Mouse (Mus musculus) 3134 (cell line): ENCODE data around the gene a.
"Not testable (repeated sequence)": the region's sequence is repeated elsewhere in the genome, so short reads cannot be mapped to it uniquely, and the experiment has no call there.

Source experiments
- DNase-seq: peaks from one replicate; pipeline ENCODE4 v3.0.0-alpha.2; 2011; ENCODE audit warnings: low spot score; ENCODE audit not compliant: insufficient read length; ENCODE audit errors: extremely low read depth

a gene

DNA sequence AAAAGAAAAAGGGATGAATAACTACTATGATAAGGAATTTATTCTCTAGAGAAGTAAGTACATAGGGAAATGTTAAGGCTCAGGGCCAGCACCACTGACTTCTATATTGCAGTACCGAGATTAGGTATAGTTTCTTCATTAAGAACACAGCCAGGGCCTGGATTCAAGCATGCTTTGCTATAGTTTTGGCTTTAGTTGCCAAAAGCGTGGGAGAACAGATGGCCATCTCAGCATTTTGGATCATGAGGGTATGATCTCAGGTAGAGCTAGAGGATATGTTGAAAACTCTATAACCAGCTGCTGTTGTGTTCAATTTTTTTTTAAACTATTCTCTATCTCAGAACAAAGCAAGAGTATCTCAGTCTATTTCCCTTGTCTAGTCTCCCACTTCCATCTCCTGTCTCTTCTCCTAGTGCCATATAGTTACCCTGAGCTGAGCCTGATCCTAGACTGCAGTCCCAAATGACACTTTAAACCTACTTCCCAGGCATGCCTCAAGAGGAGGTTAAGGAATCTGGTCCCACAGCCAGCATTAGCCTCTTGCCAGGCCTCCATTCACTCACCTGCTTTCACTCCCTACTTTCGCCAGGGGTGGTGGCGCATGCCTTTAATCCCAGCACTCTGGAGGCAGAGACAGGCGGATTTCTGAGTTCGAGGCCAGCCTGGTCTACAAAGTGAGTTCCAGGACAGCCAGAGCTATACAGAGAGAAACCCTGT, 43.1 kb downstream of the a start:
- DNase-seq: no peak

- no peak for DNase-seq
Measured at GRCm38 (mm10) chr2:154836537-154836936, 45.3 kb downstream of the a start.

GRCm38 (mm10) chr2:154848086-154848485, 56.9 kb downstream of the a start:
- no peak for DNase-seq

DNA sequence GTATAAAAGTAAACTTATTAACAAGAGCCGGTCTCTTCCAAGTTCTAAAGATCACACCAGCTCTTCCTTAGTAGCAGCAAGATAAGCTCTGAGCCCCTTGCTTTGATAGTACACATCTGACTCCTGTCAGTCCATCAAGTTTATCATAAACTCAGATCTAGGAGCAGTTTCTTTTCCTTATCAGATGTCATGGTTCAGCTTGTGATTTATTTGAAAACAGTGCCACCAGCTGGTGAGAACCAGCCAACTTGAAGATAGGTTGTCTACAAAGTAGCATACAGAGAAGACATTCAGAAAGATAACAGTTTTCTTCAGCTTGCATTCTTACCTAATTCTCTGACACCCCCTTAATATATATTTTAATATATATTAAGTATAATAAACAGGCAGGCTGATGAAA, 64.2 kb downstream of the a start:
- DNase-seq: no peak

GRCm38 (mm10) chr2:154863672-154864071, 72.5 kb downstream of the a start:
- DNase-seq: peak; percentile 23

DNA sequence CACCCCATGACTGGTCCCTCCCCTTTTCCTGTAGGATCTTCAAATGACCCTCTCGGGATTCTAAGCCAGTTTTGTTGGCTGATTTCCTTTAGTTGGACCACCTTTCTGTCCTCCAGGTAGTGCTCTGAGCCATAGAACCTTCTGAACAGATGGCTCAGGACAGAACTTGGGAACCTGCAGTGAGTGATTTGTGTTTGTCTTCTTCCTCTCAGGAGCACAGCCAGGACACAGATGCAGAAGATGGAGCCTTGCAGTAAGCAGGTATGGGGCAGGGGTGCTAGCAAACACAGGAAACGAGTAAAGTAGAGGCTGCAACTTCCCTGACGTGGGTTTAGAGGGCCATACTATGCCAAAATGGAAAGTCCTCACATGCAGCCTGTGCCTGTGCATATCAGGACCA, 74.5 kb downstream of the a start:
- no peak for DNase-seq

GRCm38 (mm10) chr2:154868106-154868505, 76.9 kb downstream of the a start:
- no peak for DNase-seq

DNA sequence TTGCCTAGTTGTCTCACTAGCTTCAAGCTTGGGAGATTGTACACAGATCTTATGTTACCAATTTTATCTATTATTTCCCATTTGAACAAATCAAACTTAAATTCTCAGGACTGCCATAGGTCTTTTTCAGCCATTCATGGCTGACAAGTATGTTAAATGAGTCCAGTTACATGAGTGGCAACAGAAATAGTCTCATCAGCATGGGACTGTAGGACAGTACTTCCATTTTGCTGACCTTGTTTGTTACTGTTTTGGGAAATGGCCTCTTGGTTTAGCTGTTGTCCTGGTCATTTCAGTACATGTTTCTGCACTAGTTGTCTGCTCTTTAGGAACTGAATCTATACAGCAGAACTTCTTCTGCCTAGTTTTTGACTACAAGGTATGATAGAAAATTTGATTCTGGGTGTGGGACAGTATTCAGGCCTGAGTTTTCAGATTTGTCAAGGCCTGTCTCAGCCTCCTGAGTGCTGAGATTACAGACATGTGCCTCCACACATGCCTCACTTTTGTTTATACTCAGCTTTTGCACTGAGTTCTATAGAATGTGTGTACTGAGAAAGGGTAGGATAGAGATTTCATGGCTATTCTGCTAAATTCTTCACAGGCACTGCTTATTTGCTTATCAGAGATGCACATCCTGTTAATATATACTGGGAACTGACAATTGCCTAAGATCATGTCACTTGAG, 78.9 kb downstream of the a start:
- DNase-seq: no peak

DNA sequence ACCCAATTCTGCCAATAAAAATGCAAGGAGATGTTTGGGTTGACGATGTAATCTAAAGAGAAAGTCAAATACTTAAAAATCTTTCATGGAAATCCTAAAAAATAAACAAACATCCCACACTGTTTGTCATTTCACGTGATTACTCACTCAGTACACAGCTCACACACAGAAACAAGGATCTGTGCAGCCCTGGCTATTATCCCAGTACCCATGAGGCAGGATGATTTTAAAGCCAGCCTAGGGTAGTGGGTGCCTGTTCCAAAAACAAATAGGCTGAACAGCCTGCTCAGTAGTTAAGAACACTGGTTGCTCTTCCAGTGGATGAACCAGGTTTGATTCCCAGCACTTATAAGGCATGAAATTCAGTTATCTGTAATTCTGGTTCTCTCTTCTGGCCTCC, 85.4 kb downstream of the a start:
- no peak for DNase-seq

GRCm38 (mm10) chr2:154891585-154891984, 100.4 kb downstream of the a start:
- no peak for DNase-seq

- DNase-seq: peak; percentile 95
Measured at GRCm38 (mm10) chr2:154892201-154893044, 101.2 kb downstream of the a start, which contains the start of gene Eif2s2. TSS of gene Eif2s2 (minus strand) at chr2:154892935.

DNA sequence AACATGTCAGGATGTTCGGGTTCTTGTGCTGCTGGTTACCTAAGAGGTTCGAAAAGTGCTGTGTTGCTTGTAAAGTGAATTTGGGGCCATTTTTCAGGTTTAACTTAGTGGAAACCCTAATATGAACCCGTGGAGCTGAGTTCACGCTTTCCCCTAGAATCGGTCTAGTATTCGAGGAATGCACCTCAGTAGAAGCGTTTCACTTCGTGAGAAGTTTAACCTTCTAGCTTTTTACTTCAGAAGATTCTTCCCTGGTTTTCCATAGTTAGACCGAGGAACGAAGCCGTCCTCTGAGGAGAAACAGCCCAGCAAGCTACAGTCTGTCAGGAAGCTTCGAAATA, 101.8 kb downstream of the a start:
- no peak for DNase-seq

DNA sequence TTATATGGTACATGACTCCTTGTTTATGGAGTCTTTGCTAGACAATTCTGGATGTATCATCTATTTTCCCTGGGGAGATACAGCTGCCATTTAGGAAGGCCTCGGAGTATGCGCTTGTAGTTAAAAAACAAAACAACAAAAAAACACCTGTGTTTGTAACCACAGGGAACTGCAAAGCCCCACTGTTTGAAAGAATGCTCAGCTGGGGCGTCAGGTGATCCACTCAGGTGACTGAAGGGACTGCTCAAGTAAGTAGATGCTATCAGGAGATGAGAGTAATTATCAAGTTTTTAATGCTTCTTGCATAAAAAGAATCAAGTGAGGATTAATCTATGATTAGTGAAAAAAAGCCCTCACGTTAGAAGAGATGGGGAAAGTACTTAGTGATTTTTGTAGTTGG, 102.3 kb downstream of the a start:
- DNase-seq: no peak

DNA sequence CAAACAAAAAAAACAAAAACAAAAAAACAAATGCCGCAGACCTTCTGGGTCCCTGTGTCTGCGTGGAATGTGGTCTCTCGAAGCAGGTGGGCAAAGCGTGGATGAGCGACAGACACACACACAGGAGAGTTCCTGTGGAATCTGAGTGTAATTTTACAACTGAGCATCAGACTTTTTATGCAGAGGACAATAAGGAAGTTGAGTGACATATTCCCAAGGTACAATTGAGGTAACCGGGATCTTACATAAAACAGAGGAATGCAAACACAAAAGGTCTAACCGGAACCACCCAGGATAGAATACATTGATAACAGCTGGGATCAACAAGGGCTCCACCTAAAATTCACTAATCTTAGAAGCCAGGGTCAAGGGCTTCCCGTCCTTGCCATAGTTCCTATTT, 107.8 kb downstream of the a start:
- DNase-seq: not testable (repeated sequence)

GRCm38 (mm10) chr2:154899412-154899811, 108.2 kb downstream of the a start:
- DNase-seq: not testable (repeated sequence)

GRCm38 (mm10) chr2:154902111-154902510, 110.9 kb downstream of the a start:
- peak; percentile 19 for DNase-seq

GRCm38 (mm10) chr2:154905796-154906195, 114.6 kb downstream of the a start:
- no peak for DNase-seq

GRCm38 (mm10) chr2:154908223-154908622, 117.0 kb downstream of the a start:
- DNase-seq: not testable (repeated sequence)

- no peak for DNase-seq
Measured at GRCm38 (mm10) chr2:154909789-154910188, 118.6 kb downstream of the a start.

DNA sequence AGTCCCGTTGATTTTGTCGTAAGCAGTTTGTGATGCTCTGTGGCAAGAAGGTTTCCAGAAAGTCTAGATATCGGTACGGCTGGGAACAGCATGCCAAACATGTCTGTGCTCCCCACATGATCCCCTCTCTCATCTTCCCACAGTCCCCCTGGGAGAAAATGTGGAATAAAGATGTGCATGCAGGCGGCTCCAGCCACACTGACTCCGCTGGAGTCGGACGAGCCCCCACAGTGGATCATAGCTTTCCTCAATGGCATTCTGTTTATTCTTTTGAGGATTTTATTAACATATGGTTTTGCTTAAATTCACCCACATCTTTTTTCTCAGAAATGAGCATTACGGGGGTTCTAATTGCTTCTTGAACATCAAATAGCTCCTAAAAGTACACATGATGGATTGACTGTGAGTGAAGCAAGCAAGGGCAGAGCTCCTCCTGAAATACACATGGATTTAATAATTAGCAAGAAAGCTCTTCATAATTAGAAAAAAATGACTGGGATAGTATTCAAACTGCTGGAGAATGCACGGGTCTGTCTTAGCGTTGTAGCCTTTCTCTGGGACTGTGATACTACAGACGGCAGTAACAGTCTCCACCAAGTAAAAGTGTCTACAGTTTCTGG, 124.8 kb downstream of the a start:
- DNase-seq: no peak

GRCm38 (mm10) chr2:154916547-154916946, 125.3 kb downstream of the a start:
- DNase-seq: no peak
